Mouse (Mus musculus): ENCODE data around the gene Dyrk1a. TPM values are rescaled to one million over a fixed set of nuclear protein-coding genes. Genes with fewer than 3 reads are reported as not detected.

Gene Dyrk1a
- 53.8 TPM for polyA plus RNA-seq (2014; fragmentation: Illumina TruSeq; extraction: RNeasy Lipid Tissue Mini Kit (QIAGEN cat#74804); ENCODE audit: low read depth, low replicate concordance)

DNA sequence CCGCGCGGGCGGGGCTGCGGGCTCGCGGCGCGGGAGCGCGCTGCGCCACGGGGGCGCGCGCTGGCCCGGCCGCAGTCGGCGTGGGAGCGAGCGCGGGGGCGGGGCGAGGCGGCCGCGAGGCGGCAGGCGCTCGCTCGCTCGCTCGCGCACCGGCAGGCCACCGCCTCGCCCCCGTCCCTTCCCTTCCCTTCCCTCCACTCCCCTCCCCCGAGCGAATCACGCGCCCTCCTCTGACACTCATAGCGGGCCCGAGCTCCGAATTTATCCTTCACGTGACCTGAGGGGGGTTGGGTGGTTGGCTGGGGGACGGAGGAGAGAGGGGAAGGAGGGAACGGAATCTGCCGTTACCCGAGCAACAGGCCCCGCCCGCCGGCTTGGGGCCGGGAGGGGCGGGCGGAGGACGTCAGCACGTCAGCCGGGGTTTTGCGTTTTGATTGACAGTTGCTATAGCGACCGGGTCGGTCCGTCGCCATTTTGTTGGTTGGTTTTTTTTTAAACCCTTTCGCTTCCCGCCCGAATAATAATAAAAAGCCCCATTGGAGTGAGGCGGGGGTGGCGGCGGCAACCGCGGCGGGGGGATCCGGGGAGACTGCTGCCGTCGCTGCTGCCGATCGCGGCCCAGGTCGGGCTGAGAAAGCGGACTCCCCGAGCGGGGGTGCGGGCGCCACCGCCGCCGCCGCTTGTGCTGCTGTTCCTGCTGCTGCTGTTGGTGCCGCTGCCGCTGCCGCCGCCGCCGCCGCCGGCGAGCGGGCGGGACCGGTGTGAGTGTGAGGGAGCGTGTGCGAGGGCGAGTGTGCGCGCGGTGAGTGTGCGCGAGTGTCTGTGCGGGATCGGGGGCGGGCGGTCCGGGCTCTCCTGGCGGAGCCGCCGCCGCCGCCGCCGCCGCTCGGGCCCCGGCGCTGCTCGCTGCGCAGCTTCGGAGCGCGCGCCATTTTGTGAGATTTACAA, at the start of gene Dyrk1a:
TSS of gene Dyrk1a (plus strand) at position 782 of the 948 bp plus-strand sequence.

DNA sequence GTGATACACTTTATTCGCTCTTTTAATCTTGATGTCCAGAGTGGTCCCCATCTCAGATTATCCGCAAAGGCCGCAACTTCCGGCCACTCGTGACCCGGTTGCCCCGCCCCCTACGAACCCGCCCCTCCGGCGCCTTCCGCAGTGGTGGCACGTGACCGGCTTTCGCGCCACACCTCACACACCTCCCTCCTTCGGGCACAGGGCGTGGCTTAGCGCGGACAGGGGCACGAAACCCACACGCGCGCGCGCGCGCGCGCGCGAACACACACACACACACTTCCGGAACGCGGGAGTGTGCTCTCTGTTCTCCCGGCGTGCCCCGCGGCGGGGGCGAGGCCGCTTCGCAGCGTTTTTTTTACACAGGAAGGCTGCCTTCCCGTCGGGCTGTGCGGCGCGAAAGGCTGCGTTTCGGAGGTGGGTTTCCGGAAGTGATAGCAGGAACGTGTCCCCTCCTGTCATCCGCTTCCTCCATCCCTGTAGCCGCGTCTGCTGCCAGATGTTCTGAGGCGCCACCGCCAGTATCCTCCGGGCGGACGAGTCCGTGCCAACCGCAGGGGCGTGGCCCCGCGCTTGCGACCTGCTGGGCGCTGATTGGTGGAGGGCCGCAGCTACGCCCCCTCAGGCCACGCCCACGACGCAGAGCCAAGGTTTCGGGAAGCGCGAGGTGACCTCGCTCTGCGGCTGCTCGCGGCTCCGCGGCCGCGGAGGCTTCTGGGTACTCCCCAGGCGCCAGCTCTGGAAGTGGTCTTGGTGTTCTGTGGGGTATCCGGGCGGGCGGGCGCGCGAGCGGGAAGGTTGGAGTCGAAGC, 43.3 kb upstream of the Dyrk1a start, which contains the start of gene Vps26c:
TSS of gene Vps26c (minus strand) at position 487 of the 808 bp plus-strand sequence.

Other genes with a start within 250 kb of the Dyrk1a start
- gene Ripply3, start 241.6 kb upstream of the Dyrk1a start, polyA plus RNA-seq (2014; fragmentation: Illumina TruSeq; extraction: RNeasy Lipid Tissue Mini Kit (QIAGEN cat#74804); ENCODE audit: low read depth, low replicate concordance) = 1.4 TPM
- 142 TPM for gene Ttc3, start 199.4 kb upstream of the Dyrk1a start, polyA plus RNA-seq (2014; fragmentation: Illumina TruSeq; extraction: RNeasy Lipid Tissue Mini Kit (QIAGEN cat#74804); ENCODE audit: low read depth, low replicate concordance)
- gene Pigp, start 198.2 kb upstream of the Dyrk1a start, polyA plus RNA-seq (2014; fragmentation: Illumina TruSeq; extraction: RNeasy Lipid Tissue Mini Kit (QIAGEN cat#74804); ENCODE audit: low read depth, low replicate concordance) = 407 TPM
- gene Vps26c, start 43.2 kb upstream of the Dyrk1a start, polyA plus RNA-seq (2014; fragmentation: Illumina TruSeq; extraction: RNeasy Lipid Tissue Mini Kit (QIAGEN cat#74804); ENCODE audit: low read depth, low replicate concordance) = 19.3 TPM

All from sigmoid colon, adult 10 weeks (tissue).